Mouse (Mus musculus): Measurements from ENCODE around the gene Dse. TPM values are rescaled to one million over a fixed set of nuclear protein-coding genes. Genes with fewer than 3 reads are reported as not detected.
"Not testable (repeated sequence)": the region's sequence is repeated elsewhere in the genome, so short reads cannot be mapped to it uniquely, and the experiment has no call there.

Gene Dse
- polyA plus RNA-seq (2012; ENCODE audit: insufficient read depth, insufficient read length, missing spikeins), result 5.7 and 8.3 TPM in 2 replicates

GRCm38 (mm10) chr10:34207503-34207850 is at the start of gene Dse:
Gene Dse, minus strand, starts transcription at chr10:34207715.
- Histone ChIP-seq H3K27ac (replicated peaks; ENCODE audit: low read depth, low read length) (peak within 1 kb of the TSS; percentile 76), H3K4me3 (ENCODE audit: insufficient read depth, low read depth, low read length) (peak within 1 kb of the TSS; percentile 85), H3K4me1 (ENCODE audit: control insufficient read depth, insufficient read depth, insufficient read length, low read length) (no peaks in the 10 kb centered on the region)

DNA sequence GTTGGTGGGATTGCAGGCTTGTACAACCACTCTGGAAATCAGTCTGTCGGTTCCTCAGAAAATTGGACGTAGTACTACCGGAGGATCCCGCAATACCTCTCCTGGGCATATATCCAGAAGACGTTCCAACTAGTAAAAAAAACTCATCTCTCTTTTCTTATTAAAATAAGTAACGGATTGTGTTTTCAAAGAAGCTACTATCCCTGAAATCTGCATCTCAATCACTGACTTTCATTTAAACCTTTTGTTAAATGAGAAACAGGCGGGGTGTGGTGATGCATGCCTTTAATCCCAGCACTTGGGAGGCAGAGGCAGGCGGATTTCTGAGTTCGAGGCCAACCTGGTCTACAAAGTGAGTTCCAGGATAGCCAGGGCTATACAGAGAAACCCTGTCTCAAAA is 45.3 kb upstream of the Dse start:
- not testable (repeated sequence) for H3K4me1 ChIP-seq (ENCODE audit: control insufficient read depth, insufficient read depth, insufficient read length, low read length); H3K4me3 ChIP-seq (ENCODE audit: insufficient read depth, low read depth, low read length); H3K27ac ChIP-seq (replicated peaks; ENCODE audit: low read depth, low read length)

DNA sequence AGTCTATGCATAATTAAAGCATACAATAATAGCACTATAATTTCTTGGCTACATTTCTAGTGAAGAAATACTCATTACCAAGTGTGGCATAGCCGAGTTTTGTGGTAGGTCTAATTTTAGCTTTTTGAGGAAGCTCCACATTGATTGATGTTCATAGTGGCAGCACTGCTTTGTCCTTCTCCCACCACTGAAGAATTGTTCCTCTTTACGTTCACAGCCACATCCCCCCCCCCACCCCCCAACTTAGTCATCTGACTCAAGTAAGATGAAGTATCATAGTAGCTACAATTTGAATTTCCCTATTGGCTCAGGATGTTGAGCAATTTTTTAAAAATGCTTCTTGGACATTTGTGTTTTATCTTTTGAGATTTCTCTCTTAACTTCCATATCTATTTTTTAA is 42.1 kb upstream of the Dse start:
- H3K4me3 ChIP-seq (ENCODE audit: insufficient read depth, low read depth, low read length), result no peak overlapping the region
- peaks cover 2% of the 10 kb centered on the region; the same call in 1 of the 2 replicates for H3K4me1 ChIP-seq (ENCODE audit: control insufficient read depth, insufficient read depth, insufficient read length, low read length)
- H3K27ac ChIP-seq (replicated peaks; ENCODE audit: low read depth, low read length), result no peak overlapping the region

DNA sequence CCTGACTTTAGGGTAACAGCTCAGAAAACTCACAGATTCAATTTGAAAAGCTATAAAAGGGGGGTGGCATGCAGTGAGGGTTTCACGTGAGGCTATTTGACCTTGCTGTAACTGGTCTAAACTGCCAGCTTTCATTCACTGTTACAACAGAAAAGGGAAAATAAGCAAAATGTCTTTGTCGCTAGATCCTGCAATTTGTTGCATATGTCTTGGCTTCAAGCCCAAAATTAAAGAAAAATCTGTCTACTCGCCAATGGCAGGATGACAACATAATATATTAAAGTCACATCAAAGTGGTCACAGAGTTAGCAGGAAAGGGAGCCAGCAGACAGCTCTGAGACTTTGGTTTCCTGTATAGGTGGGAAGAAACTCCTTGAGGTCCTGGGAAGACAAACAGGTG is 40.2 kb upstream of the Dse start:
- H3K27ac ChIP-seq (replicated peaks; ENCODE audit: low read depth, low read length), result no peak overlapping the region
- peaks cover 2% of the 10 kb centered on the region; the same call in 1 of the 2 replicates for H3K4me1 ChIP-seq (ENCODE audit: control insufficient read depth, insufficient read depth, insufficient read length, low read length)
- H3K4me3 ChIP-seq (ENCODE audit: insufficient read depth, low read depth, low read length), result no peak overlapping the region

DNA sequence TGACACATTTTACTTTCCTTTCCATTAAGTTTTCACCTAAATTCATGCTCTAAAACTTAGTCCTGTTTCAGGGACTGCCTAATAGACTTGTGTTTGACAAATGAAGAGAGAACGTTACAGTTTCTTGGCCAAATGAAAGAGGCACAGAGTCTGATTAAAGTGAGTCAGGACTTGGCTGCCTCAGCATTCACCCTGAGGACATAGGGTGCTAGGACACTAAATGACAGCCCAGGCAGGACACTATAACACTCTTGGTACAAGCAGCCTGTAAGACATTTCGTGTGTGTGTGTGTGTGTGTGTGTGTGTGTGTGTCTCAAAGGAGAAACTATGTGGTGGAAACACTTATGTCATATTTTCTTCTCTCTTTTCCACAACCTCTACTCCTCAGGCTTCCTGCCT is 38.6 kb upstream of the Dse start:
- Histone ChIP-seq H3K4me1 (ENCODE audit: control insufficient read depth, insufficient read depth, insufficient read length, low read length) (peaks cover 2% of the 10 kb centered on the region; the same call in 1 of the 2 replicates), H3K4me3 (ENCODE audit: insufficient read depth, low read depth, low read length) (no peak overlapping the region), H3K27ac (replicated peaks; ENCODE audit: low read depth, low read length) (no peak overlapping the region)

GRCm38 (mm10) chr10:34244745-34245144 is 37.2 kb upstream of the Dse start:
- Histone ChIP-seq H3K4me1 (ENCODE audit: control insufficient read depth, insufficient read depth, insufficient read length, low read length) (peaks cover 2% of the 10 kb centered on the region; the same call in 1 of the 2 replicates), H3K27ac (replicated peaks; ENCODE audit: low read depth, low read length) (no peak overlapping the region; the same call in 1 of the 2 replicates), H3K4me3 (ENCODE audit: insufficient read depth, low read depth, low read length) (no peak overlapping the region)

DNA sequence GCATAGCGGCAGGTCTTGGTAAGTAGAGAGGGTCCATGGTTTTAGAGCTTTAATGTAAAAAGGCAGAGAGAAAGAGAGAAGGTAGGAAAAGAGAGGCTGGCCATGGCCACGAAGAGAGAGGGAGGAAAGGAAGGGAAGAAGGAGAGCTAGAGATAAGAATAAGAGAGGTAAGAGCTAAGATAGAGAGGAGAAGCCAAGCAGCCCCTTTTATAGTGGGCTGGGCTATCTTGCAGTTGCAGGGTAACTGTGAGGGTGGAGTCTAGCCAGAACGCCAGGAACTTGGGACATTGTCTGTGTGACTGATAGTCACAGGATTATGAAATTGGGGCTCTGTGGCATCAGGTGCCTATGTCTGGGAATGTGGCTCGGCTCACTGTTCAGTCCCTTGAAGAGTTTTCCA is 31.0 kb upstream of the Dse start:
- H3K4me3 ChIP-seq (ENCODE audit: insufficient read depth, low read depth, low read length), result no peak overlapping the region
- no peak overlapping the region; the same call in 1 of the 2 replicates for H3K27ac ChIP-seq (replicated peaks; ENCODE audit: low read depth, low read length)

GRCm38 (mm10) chr10:34236569-34236968 is 29.1 kb upstream of the Dse start:
- Histone ChIP-seq H3K4me1 (ENCODE audit: control insufficient read depth, insufficient read depth, insufficient read length, low read length) (no peaks in the 10 kb centered on the region), H3K4me3 (ENCODE audit: insufficient read depth, low read depth, low read length) (no peak overlapping the region), H3K27ac (replicated peaks; ENCODE audit: low read depth, low read length) (no peak overlapping the region)

More for the DNA sequence above, 31.0 kb upstream of the Dse start:
- no peaks in the 10 kb centered on the region for H3K4me1 ChIP-seq (ENCODE audit: control insufficient read depth, insufficient read depth, insufficient read length, low read length)

- H3K4me3 ChIP-seq (ENCODE audit: insufficient read depth, low read depth, low read length), result no peak overlapping the region; the same call in 1 of the 2 replicates
- H3K27ac ChIP-seq (replicated peaks; ENCODE audit: low read depth, low read length), result no peak overlapping the region
- H3K4me1 ChIP-seq (ENCODE audit: control insufficient read depth, insufficient read depth, insufficient read length, low read length), result no peaks in the 10 kb centered on the region
Measured at GRCm38 (mm10) chr10:34235384-34235783, 27.9 kb upstream of the Dse start.

DNA sequence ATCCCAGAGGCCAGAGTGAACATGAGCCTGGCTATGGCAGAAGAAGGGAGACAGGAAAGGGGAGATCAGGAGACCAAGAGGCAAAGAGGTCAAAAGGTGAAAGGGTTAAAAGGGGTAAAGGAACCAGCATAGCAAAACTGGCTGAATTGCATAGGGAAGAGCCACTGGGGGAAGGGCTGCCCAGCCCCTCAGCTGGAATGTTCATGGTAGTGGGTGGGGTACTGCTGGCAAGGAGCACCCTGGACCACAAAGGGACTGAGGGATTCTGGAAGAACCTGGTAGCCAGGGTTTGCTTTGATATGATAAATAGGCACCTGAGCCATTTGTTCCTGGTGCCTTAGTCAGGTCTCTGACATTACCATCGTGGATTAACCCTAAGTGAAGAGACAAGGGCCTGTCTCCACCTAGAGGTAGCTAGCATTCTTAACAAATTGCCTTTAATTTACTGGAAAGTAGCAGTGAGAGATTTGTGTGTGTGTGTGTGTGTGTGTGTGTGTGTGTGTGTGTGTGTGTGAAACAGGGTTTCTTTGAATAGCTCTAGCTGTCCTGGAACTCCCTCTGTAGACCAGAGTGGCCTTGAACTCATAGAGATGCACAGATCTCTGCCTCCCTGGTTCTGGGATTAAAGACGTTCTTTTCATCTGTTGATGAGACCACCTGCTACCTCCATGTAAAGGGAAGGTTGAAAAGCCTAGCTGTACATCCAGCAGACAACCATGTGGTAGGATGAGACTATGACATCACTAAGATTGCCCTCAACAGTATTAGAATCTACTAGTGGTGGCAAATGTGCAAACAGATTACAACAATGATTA is 26.6 kb upstream of the Dse start:
- no peaks in the 10 kb centered on the region for H3K4me1 ChIP-seq (ENCODE audit: control insufficient read depth, insufficient read depth, insufficient read length, low read length)
- no peak overlapping the region for H3K4me3 ChIP-seq (ENCODE audit: insufficient read depth, low read depth, low read length)
- H3K27ac ChIP-seq (replicated peaks; ENCODE audit: low read depth, low read length), result no peak overlapping the region

DNA sequence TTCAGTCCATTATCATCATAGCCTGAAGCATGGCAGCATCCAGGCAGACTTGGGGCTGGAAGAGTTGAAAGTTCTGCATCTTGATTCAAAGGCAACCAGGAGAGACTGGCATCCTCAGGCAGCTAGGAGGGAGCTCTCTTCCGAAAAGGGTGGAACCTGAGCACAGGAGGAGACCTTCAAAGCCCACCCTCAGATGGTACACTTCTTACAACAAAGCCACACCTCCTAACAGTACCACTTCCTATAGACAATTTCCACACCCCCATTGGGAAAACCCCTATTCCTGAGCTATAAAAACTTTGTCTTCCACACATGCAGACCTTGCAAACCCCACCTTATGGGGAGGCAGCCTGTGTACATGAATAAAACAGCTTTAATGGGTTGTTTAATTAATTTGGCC is 25.9 kb upstream of the Dse start:
- no peak overlapping the region for H3K27ac ChIP-seq (replicated peaks; ENCODE audit: low read depth, low read length)
- no peaks in the 10 kb centered on the region for H3K4me1 ChIP-seq (ENCODE audit: control insufficient read depth, insufficient read depth, insufficient read length, low read length)
- H3K4me3 ChIP-seq (ENCODE audit: insufficient read depth, low read depth, low read length), result no peak overlapping the region

- no peaks in the 10 kb centered on the region for H3K4me1 ChIP-seq (ENCODE audit: control insufficient read depth, insufficient read depth, insufficient read length, low read length)
- no peak overlapping the region for H3K4me3 ChIP-seq (ENCODE audit: insufficient read depth, low read depth, low read length)
- H3K27ac ChIP-seq (replicated peaks; ENCODE audit: low read depth, low read length), result no peak overlapping the region
Measured at GRCm38 (mm10) chr10:34230121-34230675, 22.7 kb upstream of the Dse start.

DNA sequence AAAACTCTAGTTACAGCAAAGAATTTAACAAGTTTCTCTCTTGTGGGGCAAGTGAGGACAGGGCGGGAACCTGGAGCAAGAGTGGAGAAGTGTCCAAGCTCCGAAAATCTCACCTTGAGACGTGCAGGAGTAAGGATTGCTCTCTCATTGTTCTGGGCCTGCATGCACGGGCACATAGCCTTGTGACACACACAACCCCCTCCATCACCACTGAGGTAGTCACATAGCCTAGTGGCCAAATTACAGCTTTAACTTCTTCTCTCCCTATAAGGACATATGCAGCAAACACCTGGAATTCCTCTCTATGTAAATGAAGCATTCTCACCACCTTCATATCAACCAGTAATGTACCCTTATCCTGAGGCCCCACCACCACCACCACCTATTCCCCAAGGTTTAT is 22.0 kb upstream of the Dse start:
- H3K27ac ChIP-seq (replicated peaks; ENCODE audit: low read depth, low read length), result no peak overlapping the region
- H3K4me3 ChIP-seq (ENCODE audit: insufficient read depth, low read depth, low read length), result no peak overlapping the region

DNA sequence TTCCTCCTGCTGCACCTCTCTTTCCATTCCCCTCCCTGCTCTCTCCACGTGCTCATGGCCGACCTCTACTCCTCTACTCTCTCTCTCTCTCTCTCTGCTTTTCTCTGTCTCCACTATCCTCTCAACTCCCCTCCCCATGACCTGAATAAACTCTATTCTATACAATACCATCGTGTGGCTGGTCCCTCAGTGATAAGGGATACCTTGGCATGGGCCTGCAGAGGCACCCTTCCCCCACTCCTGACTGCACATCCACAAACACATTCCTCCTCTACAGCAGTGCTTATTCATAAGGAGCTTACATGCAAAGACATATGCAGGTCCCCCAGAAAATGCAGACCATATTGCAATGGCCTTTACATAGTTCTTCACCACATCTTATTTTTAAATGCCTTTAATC is 16.1 kb upstream of the Dse start:
- H3K4me3 ChIP-seq (ENCODE audit: insufficient read depth, low read depth, low read length), result no peak overlapping the region
- H3K27ac ChIP-seq (replicated peaks; ENCODE audit: low read depth, low read length), result no peak overlapping the region
- no peaks in the 10 kb centered on the region for H3K4me1 ChIP-seq (ENCODE audit: control insufficient read depth, insufficient read depth, insufficient read length, low read length)

More for the DNA sequence above, 22.0 kb upstream of the Dse start:
- no peaks in the 10 kb centered on the region for H3K4me1 ChIP-seq (ENCODE audit: control insufficient read depth, insufficient read depth, insufficient read length, low read length)

GRCm38 (mm10) chr10:34221909-34222620 is 14.6 kb upstream of the Dse start:
- Histone ChIP-seq H3K4me3 (ENCODE audit: insufficient read depth, low read depth, low read length) (no peak overlapping the region), H3K4me1 (ENCODE audit: control insufficient read depth, insufficient read depth, insufficient read length, low read length) (no peaks in the 10 kb centered on the region), H3K27ac (replicated peaks; ENCODE audit: low read depth, low read length) (no peak overlapping the region)

All from brown adipose tissue, adult 24 weeks (tissue).